Mouse (Mus musculus) mesoderm, embryonic 11.5 days (tissue): ENCODE results near the gene Vps9d1.
"Not testable (repeated sequence)": the region's sequence is repeated elsewhere in the genome, so short reads cannot be mapped to it uniquely, and the experiment has no call there.

Experiments
- DNase-seq: peaks from one replicate; pipeline ENCODE4 v3.0.0-alpha.2; 2012; ENCODE audit warnings: low read depth, low spot score

The Vps9d1 gene

DNA sequence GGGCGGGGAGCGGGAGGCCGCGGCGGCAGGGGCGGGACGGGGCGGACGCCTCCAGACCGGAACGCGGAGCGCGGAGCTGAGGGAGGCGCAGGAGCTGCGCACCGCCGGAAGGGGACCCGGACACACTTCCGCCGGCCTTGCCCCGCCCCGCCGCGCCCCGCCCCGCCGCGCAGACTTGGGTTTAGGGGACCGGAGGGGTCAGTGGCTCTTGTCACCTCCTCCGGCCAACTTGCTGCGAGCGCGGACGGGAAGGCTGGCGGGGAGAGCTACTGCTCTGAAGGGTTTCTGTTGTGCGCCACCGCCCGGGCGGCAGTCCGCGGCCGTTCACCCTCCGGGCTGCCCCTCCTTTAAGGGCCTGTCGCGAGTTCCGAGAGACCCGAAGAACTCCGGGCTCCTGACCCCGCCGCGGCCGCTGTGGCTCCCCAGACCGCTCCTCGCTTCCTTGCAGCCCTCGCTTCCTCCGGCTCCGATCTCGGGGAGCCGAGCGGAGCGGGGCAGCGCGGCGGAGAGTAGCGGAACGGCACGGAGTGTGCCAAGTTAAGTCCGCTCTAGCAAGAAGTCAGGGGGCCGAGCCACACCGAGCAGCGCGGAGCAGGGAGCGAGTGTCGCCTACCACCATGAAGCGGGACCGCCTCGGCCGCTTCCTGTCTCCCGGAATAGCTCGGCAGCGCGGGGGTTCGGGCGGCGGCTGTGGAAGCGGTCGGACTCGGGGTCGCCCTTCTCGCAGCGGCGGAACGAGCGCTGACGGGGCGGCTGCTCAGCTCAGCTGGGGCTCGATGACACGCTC is at the start of gene Vps9d1, which contains the start of gene Zfp276:
Gene Vps9d1 (minus strand): TSS at position 250 of the 787 bp plus-strand sequence.
Gene Zfp276 (plus strand): TSS at position 97 of the 787 bp plus-strand sequence.
- DNase-seq: peak; percentile 87

DNA sequence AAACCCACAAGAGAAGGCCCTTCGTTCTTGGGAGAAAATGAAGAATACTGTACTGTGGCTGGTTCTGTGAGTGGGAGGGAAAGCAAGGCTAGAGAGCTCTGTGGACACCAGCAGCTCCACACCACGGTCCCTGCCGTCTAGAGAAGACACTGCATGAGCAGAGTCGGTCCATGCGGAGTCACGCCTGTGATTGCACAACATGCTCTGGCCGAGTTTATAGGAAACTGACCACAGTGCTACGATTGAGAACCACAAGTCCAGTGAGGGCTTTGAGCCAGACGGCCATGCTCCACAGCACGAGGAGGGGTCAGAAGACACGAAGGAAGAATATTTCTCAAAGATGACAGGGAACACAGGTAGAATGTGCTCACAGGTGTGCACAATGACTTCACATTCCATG is 44.2 kb upstream of the Vps9d1 start:
- DNase-seq: no peak

DNA sequence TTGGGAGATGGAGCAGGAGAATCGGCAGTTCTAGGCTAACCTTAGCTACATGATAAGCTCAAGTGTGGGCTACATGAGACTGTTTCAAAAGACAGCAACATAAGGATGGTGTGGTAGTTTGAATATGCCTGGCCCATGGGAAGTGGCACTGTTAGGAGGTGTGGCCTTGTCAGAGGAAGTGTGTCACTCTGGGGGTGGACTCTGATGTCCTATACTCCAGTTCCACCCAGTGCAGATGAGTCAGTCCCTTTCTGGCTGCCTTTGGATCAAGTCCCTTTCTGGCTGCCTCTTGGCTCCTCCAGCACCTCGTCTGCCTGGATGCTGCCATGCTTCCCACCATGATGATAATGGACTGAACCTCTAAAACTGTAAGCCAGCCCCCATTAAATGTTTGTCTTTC is 38.6 kb upstream of the Vps9d1 start:
- DNase-seq: no peak

DNA sequence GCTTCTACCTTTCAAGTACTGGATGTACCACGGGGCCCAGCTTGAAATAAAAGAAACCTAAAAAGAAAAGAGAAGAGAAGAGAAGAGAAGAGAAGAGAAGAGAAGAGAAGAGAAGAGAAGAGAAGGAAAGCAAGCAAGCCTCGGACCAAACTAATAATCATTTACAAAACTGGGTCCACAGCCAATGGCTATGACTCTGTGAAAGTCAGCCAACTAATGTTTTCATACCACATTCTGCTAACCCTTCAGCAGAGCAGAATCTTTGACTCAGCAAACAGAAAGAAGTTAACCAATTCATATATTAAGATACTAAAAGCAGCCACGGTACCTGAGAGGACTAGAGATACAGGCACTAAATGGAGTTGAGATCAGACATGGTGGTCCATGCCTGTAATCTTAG is 38.1 kb upstream of the Vps9d1 start:
- no peak for DNase-seq

DNA sequence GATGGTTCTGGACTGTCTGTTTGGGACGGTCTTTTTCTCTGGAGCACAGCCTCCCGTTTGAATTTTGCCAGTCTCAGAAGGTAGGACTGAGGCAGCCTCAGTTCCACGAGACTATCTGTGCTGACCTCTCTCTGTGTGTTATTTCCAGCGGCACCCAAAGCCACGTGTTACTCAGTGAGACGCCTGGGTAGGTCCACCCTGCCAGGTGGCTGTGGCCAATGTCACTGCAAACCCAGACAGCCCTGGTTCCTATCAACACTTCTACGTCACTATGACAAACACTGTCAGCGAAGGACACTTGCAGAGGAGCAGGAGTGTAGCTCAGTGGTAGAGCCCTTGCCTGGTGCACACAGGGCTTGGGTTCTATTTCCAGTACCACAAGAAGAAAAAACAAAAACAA is 37.6 kb upstream of the Vps9d1 start:
- no peak for DNase-seq

DNA sequence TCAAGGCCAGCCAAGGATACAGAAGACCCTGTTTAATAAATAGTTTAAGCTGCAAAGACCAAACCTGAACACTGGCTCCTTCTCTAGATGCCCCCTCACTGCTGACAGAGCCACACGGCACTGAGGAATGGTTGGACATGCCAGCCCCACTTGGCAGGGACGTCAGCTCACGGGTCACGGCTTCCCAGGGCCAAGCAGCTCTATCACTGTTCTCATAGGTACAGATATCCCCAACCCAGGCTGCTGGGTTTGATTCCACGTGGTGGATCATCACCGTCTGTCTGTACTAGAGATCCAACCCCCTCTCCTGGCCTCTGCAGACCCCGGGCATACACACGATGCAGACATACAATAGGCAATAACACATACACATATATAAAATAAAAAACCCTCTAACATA is 36.5 kb upstream of the Vps9d1 start:
- DNase-seq: no peak

DNA sequence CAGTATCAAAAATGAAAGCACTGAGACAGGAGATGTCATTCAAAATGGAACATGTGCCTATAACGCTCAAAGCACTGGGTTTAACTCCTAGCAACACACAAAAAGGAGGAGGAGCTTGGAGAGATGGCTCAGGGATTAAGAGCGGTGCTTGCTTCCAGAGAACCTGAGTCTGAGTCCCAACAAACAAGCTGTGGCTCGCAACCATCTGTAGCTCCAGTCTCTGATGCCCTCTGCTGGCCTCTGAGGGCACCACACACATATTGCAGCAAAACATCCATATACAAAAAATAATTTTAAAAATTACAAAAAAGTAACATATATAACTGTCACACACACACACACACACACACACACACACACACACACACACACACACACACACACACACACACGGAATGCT is 36.0 kb upstream of the Vps9d1 start:
- DNase-seq: peak; percentile 25

DNA sequence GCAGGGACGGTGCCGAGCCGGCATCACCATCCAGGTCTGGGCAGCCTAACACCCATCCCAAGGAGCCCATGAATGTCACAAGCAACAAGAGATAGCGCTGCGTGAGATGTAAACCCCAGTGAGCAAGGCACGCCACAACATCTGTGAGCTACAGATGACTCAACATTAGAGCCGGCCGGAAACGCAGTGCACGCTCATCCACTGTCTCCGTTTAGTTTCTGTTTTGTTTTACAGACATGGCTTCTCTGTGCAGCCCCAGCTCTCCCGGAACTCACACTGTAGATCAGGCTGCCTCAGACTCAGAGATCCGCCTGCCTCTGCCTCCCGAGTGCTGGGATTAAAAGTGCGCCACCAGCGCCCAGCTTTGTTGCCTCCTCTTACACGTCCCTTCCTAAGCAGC is 33.2 kb upstream of the Vps9d1 start:
- no peak for DNase-seq

DNA sequence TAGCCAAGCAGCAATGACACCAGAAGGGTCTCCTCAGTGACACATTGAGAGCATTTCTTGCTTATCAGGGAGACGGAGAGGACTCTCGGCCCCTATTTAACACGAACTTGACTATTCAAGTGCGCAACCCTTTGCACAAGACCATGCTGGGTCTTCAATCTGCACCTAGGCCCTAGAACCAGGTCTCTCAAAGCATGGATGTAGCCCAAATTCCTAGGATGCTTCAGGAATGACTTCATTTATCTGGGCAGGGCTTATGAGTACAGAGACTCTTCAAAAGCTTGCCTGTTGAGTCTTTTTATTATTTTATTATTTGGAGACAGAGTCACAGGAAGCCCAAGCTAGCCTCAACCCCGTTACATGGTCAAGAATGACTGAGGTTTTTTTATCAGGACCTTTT is 30.3 kb upstream of the Vps9d1 start:
- DNase-seq: no peak

DNA sequence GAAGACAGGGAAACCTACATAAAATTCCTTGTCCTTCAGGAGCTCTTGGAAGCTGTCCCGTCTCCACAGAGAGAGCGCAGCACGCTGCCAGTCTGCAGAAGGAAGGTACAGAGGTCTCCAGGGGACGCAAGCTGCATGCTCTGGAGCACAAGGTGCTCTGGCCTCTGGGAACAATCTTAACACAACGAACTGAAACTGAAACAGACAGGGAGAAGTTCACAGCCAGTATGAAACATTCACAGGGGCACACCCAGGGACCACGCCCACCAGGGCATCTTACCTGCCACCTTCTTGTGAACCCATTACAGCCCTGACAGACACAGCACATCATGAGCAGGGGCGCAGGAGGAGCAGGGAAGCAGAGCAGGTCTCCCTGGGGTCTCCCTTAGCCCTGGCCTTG is 29.8 kb upstream of the Vps9d1 start:
- DNase-seq: no peak

DNA sequence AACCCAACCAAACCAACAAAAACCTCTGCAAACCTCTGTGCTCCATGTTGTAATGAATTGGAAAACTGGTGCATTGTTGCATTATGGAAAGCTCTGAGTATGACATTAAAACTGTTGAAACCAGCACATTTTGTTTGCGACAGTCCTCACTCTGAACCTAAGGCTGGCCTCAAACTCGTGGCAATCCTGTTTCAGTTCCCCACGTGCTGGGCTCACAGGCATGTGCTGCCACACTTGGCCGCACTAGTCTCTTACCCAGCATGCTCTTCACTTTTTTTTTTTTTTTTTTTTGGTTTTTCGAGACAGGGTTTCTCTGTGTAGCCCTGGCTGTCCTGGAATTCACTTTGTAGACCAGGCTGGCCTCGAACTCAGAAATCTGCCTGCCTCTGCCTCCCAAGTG is 28.8 kb upstream of the Vps9d1 start:
- not testable (repeated sequence) for DNase-seq

DNA sequence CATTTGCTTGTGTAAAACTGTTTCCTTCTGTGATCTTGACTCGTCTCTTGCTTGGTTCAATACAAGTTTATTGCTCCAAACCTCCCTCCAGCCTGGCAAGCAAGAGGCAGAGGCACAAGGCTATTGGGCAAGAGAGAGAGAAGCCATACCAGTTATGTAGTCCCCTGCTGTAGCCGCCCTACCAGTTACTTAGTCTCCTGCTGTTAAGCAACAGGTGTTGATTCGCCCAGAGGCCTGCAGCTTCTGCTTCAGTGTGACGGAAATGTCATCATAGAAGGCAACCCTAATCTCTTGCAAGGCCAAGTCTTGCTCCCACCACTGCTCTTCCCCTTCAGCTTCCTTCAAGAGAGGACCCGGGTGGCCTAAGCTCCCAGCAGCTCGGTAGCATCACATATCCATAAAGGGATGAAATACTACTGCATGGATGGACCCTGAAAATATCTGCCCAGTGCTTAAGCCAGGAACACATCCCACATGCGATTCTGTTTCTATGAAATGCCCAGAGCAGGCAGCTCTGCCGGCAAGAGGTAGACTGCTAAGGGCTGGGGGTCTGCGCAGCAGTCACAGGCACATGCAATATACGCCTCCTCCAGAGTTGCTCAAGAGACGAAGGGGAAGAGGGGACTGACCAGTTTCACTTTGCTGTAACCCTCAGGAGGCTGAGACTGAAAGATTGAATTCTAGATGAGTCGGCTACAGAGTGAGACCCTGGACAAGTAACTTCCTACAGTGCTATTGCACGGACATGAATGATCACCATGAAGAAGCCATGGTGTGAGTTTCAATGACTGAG is 26.4 kb upstream of the Vps9d1 start:
- no peak for DNase-seq

DNA sequence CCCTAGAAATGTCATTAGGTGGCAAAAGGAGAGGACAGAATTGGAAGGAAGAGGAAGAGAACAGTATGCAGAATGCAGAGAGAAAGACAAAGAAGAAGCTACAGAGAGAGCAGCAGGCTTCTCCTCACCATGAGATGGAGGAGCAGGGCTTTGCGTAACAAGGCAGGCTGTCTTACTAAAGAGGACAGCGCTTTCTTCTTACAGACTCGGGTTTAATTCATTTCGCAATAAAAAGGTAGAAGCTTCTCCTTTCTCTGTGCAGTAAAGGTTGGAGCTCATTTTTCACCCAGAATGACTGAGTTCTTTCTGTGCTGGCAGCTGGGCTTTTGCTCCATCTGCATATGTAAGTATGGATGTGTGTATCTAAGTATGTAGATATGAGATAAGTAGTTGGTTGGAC is 25.7 kb upstream of the Vps9d1 start:
- DNase-seq: no peak

DNA sequence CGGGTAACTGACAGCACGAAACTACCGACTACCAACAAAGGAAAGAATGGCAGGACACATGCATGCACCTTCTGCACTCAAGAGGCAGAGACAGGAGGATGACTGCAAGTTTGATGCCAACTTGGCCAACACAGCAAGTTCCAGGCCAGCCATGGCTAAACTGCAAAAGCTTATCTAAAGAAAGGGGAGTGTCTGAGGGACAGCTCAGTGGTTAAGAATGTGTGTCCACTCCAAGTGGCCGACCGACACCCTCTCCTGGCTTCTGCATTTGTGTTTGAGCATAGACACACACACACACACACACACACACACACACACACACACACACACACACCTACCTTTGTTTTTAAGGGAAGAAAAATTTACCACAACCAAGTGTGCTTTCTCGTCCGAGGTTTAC is 24.3 kb upstream of the Vps9d1 start:
- no peak for DNase-seq

DNA sequence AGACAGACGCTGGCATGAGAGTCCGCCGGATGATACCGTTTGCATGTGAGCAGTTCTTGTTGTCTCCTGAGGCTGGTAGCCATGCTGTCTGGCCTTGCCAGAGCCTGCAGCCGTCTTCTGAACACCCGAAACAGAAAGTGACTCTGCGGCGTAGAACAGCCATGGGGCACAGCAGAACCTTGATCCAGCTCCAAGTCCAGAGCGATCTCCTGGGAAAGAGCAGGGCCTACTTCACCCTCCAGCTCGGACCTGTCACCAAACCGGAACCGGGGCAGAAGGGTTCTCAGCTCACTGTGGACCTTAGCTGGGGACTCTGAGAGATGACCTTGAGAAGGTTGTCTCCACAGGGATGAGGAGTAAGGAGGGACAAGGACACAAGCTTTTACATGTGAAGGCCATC is 20.9 kb upstream of the Vps9d1 start:
- no peak for DNase-seq

DNA sequence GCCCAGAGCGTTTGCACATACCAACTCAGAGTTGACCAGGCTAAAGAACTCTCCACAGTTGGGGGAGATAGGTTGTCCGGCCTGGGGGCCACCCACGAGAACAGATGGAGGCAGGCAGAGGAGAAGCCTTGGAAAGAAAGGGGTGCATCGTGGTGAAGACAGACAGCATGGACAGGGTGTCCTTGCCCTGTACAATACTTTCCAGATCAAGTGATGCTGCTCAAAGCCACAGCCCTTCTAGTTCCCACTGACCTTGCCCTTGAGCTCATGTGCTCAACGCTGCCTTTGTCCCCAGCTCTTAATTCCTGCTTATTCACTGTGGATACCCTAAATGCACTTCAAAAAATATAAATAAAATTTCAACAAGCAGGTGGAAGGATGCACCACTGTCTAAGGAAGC is 20.3 kb upstream of the Vps9d1 start:
- DNase-seq: no peak

DNA sequence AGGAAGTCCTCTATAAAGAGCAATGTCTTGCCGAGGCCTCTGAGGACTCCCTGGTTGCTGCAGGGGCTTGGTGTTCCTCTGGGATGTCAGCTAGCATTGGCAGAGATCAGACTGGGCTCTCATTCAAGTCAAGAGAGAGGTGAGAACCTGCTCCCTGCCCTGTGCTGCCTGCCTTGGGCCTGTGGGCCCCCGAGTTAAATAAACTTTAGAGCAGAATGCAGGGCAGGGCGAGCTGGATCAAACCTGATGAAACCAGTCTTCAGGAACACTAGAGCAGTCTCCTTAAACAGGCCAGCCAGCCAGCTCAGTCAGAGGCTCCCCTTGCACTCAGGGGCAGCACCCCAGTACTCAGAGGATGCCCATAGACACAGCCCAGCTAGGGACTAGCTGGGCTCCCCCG is 17.8 kb upstream of the Vps9d1 start:
- no peak for DNase-seq

DNA sequence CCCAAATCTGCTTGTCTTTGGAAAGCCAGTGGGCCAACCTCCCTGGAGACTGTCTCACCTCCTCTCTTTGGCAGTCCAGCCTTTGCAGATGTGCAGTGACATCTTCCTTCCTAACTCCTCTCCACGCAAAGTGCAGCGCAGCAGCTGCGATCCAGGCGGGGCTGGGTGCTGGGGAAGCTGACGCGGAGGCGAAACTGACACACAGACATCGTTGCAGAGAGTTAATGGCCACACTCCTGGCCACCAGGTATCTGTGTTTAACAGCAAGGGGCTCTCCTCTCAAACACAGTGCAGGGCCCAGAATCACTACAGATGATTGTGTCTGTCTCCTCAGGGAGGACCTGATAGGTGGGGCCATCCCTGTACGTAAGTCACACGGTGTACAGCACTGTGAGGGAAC is 17.0 kb upstream of the Vps9d1 start:
- no peak for DNase-seq

DNA sequence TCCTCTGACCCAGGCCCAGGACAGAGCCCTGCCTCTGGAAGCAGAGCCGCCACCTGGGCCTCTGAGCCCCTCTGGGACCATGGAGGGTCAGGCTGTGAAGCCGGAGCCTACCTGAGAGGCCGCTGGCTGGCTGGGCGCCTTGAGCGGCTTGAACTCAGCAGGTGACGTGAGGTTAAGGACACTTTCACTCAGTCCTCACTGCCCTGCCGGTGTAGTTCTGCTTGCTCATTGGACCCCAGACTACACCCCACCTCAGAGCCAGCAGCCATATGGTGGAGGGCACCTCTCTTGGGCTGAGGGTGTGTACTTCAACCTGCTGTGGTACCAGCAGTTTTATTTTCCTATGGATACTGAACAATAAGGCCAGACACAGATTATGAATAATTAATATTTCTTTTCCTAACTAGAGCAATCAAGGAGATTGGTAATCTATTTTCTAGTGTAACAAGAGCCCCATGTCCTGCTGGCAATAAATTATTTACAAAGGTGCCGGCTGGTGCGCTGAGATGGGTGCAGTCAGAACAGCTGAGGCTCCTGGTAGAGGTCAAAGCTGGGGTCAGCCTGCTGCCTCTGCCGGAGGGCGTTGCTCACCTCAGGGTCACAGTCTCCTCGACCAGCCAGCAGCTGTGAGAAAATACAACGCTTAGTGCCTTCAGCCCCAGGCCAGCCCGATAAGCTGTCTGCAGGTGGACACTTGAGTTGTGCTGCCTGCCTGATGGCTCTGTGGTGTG is 13.9 kb upstream of the Vps9d1 start:
- DNase-seq: peak; percentile 47

DNA sequence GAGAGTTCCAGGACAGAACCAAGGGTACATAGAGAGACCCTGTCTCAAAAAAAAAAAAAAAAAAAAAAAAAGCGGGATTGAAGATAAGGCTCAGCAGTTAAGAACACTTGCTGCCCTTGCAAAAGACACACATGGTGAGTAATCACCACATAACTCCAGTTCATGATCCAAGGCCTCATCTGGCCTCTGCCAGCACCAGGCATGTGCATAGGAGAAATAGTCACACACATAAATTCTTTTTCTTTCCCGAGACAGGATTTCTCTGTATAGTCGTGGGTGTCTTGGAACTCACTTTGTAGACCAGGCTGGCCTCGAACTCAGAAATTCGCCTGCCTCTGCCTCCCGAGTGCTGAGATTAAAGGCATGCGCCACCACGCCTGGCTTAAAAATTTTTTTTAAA is 3.4 kb upstream of the Vps9d1 start:
- not testable (repeated sequence) for DNase-seq

DNA sequence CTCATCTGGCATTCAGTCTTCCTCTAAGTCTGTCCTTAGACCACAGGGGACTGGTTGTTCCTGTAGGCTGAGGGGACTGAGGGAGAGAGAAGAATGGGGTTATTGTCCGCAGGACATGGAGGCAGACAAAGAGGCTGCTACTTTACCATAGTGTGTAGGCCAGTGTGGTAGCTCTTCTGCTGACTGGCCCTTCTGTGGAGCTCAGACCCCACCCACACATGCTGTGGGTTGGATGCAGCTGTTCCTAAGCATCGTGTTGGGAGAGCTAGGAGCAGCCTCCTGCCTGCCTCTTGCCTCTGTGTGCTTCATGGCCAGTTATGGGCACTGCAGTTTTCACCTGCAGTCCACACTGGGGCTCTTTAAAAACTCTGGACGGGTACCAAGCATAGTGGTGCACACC is 3.0 kb upstream of the Vps9d1 start:
- DNase-seq: peak; percentile 24

DNA sequence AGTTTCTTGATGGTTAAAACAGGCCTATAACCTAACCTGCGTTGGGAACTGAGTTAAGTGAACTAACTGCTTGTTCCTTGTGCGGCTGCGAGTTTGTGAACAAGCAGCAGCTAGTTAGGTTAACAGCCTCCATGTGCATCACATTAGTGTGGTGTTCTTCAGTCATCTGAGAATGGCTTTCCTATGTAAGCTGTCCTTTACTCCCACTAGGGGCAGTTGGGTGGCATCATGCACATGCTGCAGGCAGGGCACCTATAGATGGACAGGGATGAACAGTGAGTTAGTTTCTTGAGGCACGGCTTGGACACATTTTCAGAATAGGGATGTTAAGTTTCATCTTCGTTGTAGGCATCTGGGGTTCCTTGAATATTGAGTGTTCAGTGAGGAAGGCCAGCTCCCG is 1.0 kb upstream of the Vps9d1 start:
- no peak for DNase-seq
